Mouse (Mus musculus) cortical plate, adult 2 months (tissue): ENCODE results near the gene Ppara.

Source experiments
- CTCF ChIP-seq: fragments of 200-500 bp; IDR thresholded peaks from 2 replicates; pipeline ENCODE4 v1.5.1; 2011; ENCODE audit warnings: mild to moderate bottlenecking, control low read depth, low read length; ENCODE audit not compliant: insufficient read depth; ENCODE audit errors: extremely low read depth
- POLR2A ChIP-seq: fragments of 200-500 bp; IDR thresholded peaks from 2 replicates; pipeline ENCODE4 v1.6.1; 2011; ENCODE audit warnings: mild to moderate bottlenecking, low read length, control low read depth; ENCODE audit not compliant: insufficient read depth; ENCODE audit errors: extremely low read depth

DNA sequence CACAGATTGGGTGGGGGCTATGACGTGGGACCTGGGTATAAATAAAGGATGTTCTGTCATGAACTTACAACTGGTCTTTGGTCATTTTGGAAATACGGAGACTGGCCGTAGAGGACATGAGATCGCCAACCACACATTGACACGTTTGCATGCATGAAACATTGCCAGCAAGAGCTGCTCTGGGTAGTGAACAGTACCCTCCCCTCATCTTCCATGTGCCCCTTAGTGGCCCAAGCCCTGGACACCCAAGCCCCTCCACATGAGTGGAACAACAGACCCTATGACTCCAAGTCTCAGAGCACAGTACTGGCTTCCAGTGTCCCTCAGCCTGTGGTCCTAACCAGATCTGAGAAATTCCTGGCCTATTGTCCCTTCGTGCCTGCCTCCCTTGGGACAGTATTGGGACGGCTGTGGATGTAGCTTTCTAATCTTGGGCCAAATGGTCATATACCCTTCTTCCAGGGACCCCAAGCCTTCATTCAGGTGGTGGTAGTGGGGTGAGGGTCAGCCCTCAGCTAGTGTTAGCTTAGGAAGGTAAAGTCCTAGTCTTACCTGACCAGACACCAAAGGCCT, 27.2 kb upstream of the Ppara start:
- TF ChIP-seq POLR2A = no peak; the same call in 1 of the 2 replicates
- no peak for TF ChIP-seq CTCF
